Mouse (Mus musculus) common myeloid progenitor, adult 5-6 weeks (primary cell): ENCODE data around the gene Slc16a1. TPM values are rescaled to one million over a fixed set of nuclear protein-coding genes. Genes with fewer than 3 reads are reported as not detected.

Experiments
- ATAC-seq: replicated peaks from 2 replicates; pipeline ENCODE4 v1.8.0; 2016; ENCODE audit warnings: low read depth, mild to moderate bottlenecking, moderate TSS enrichment, inconsistent platforms; ENCODE audit not compliant: poor library complexity, severe bottlenecking
- total RNA-seq: library from RNA; stranded (forward); fragments of 200-1000, 187-1606 nt; gene quantifications from 2 replicates; pipeline ENCODE4 v1.2.3, GENCODE M21; 2017

Slc16a1 gene
- total RNA-seq, 1 experiment from 2014 or later = 85.1 TPM

GRCm38 (mm10) chr3:104671543-104671942 lies 33.1 kb downstream of the Slc16a1 start:
- peak; percentile 31; the same call in 1 of the 2 replicates for ATAC-seq

- ATAC-seq = no peak
Measured at GRCm38 (mm10) chr3:104672041-104672440, 33.6 kb downstream of the Slc16a1 start.

- no peak for ATAC-seq
Measured at GRCm38 (mm10) chr3:104673642-104674328, 35.3 kb downstream of the Slc16a1 start.

GRCm38 (mm10) chr3:104674329-104675220 lies 36.1 kb downstream of the Slc16a1 start:
- ATAC-seq = no peak

GRCm38 (mm10) chr3:104675258-104675851 lies 36.9 kb downstream of the Slc16a1 start:
- peak; percentile 51 for ATAC-seq

GRCm38 (mm10) chr3:104677781-104678180 lies 39.3 kb downstream of the Slc16a1 start:
- no peak for ATAC-seq

- no peak for ATAC-seq
Measured at GRCm38 (mm10) chr3:104678826-104679225, 40.4 kb downstream of the Slc16a1 start.

GRCm38 (mm10) chr3:104682671-104683504 lies 44.4 kb downstream of the Slc16a1 start:
- peak; percentile 97 for ATAC-seq

GRCm38 (mm10) chr3:104700751-104701335 lies 62.4 kb downstream of the Slc16a1 start:
- peak; percentile 99 for ATAC-seq

GRCm38 (mm10) chr3:104701761-104702160 lies 63.3 kb downstream of the Slc16a1 start:
- ATAC-seq = no peak

- ATAC-seq = no peak
Measured at GRCm38 (mm10) chr3:104703941-104704340, 65.5 kb downstream of the Slc16a1 start.

GRCm38 (mm10) chr3:104706446-104706845 lies 68.0 kb downstream of the Slc16a1 start:
- ATAC-seq = no peak

- ATAC-seq = peak; percentile 95
Measured at GRCm38 (mm10) chr3:104706951-104707771, 68.7 kb downstream of the Slc16a1 start.

- peak; percentile 45 for ATAC-seq
Measured at GRCm38 (mm10) chr3:104707772-104708144, 69.3 kb downstream of the Slc16a1 start.

Other genes with a start within 250 kb of the Slc16a1 start
- 15.1 and 20.4 TPM in 2 replicates for gene Lrig2, start 126.8 kb upstream of the Slc16a1 start, total RNA-seq
- 0.78 TPM in 1 of 2 replicates, not detected in the other for gene Ppm1j, start 142.4 kb downstream of the Slc16a1 start, total RNA-seq
- not detected in 2 replicates for gene Fam19a3, start 143.2 kb downstream of the Slc16a1 start, total RNA-seq
- gene Rhoc, start 149.7 kb downstream of the Slc16a1 start, total RNA-seq = 2.4 TPM in 1 of 2 replicates, not detected in the other
- 6.0 and 8.6 TPM in 2 replicates for gene Mov10, start 179.9 kb downstream of the Slc16a1 start, total RNA-seq
- gene St7l, start 225.3 kb downstream of the Slc16a1 start, total RNA-seq = 21.7 and 25.1 TPM in 2 replicates
- 193 and 203 TPM in 2 replicates for gene Capza1, start 225.8 kb downstream of the Slc16a1 start, total RNA-seq